Mouse (Mus musculus): Measurements from ENCODE around the gene Galnt2. TPM values are rescaled to one million over a fixed set of nuclear protein-coding genes. Genes with fewer than 3 reads are reported as not detected.

Gene Galnt2
- polyA plus RNA-seq, 2 experiments: 37.8 to 66.9 TPM

DNA sequence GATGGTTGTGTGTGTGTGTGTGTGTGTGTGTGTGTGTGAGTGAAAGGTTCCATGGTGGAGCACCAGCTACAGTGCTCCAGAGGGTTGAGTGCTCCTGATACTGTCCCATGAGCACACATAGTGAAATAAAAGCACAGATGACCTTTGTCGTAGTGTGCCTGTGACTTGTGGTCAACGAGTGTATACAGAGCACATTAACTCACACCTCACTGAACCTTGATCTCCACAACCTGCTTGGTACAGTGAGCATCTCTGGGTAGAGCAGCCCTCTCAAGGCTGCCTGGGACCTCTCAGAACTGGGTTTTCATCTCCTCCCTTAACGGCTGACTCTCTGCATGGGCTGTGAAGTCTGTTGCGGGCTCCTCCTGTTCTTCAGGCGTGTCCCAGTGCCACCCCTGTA, 60.5 kb downstream of the Galnt2 start:
- 91% methylated on average over 5 of the region's 5 CpGs for WGBS
- H3K4me3 ChIP-seq (replicated peaks; ENCODE audit: low read length): no peak overlapping the region
- no peaks in the 10 kb centered on the region for H3K27me3 ChIP-seq (ENCODE audit: control insufficient read depth, insufficient read depth, low read length)
- no peak overlapping the region for H3K9ac ChIP-seq (ENCODE audit: low read depth, low read length, severe bottlenecking)
- peaks cover 16% of the 10 kb centered on the region for H3K4me1 ChIP-seq (ENCODE audit: control insufficient read depth, insufficient read depth, low read length)
- H3K27ac ChIP-seq (replicated peaks; ENCODE audit: low read depth, low read length): no peak overlapping the region
- no peak for TF ChIP-seq POLR2A (IDR thresholded peaks at IDR 0.05; ENCODE audit: borderline replicate concordance, extremely low read depth, insufficient read depth, insufficient read length)
- no peak overlapping the region for H3K4me2 ChIP-seq (replicated peaks; ENCODE audit: low read depth, low read length, severe bottlenecking)
- DNase-seq (ENCODE audit: low spot score) (no peak), ATAC-seq (ENCODE audit: low FRiP score, low read depth) (no peak)
- no peaks in the 10 kb centered on the region for H3K9me3 ChIP-seq (ENCODE audit: control insufficient read depth, low read length)
- H3K36me3 ChIP-seq (ENCODE audit: control insufficient read depth, insufficient read depth, low read length): peaks cover 8% of the 10 kb centered on the region; the same call in 1 of the 2 replicates

DNA sequence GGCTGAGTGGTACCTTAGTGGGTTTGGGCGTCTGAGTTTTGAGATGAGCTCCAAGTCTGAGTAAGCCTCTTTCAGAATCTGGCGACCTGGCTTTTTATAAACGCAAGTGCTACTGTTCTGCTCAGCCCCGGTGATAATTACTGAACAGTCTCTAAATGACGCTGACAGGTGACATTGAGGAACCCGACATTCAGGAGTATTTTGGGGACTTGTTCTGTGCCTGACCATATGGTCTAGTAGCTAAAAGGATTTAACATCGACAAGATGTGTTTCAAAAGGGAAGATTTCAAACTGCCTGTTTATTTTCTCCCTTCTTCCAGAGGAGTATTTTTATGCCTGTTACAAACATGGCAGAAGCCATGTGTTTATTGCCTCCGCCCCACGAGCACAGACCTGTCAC, 61.8 kb downstream of the Galnt2 start:
- WGBS: 68% methylated on average over 9 of the region's 9 CpGs
- no peak for DNase-seq (ENCODE audit: low spot score)
- no peak for ATAC-seq (ENCODE audit: low FRiP score, low read depth)
- no peak for TF ChIP-seq POLR2A (IDR thresholded peaks at IDR 0.05; ENCODE audit: borderline replicate concordance, extremely low read depth, insufficient read depth, insufficient read length)
- Histone ChIP-seq H3K27me3 (ENCODE audit: control insufficient read depth, insufficient read depth, low read length) (no peaks in the 10 kb centered on the region), H3K9ac (ENCODE audit: low read depth, low read length, severe bottlenecking) (no peak overlapping the region), H3K4me1 (ENCODE audit: control insufficient read depth, insufficient read depth, low read length) (peaks cover 16% of the 10 kb centered on the region), H3K4me2 (replicated peaks; ENCODE audit: low read depth, low read length, severe bottlenecking) (no peak overlapping the region), H3K4me3 (replicated peaks; ENCODE audit: low read length) (no peak overlapping the region), H3K27ac (replicated peaks; ENCODE audit: low read depth, low read length) (no peak overlapping the region), H3K36me3 (ENCODE audit: control insufficient read depth, insufficient read depth, low read length) (peaks cover 9% of the 10 kb centered on the region; the same call in 1 of the 2 replicates), H3K9me3 (ENCODE audit: control insufficient read depth, low read length) (no peaks in the 10 kb centered on the region)

DNA sequence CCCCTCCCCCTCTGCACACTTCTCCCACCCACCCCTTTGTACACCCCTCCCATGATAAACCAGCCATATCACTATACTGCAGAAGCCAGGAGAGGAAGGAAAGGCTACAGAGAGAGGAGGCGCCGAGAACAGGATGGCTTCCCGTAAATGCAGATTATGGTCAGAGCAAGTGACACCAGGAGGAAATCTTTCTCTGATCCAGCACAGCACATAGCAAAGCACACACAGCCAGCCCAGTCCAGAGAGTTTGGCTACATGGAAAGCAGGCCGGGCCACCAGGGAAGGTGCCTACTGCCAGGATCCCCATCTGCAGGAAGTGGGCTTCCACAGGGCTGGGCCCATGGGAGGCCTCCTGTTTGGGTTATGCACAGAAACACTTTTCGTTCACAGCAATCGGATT, 63.2 kb downstream of the Galnt2 start:
- no peaks in the 10 kb centered on the region for H3K9me3 ChIP-seq (ENCODE audit: control insufficient read depth, low read length)
- no peak overlapping the region for H3K27ac ChIP-seq (replicated peaks; ENCODE audit: low read depth, low read length)
- DNase-seq (ENCODE audit: low spot score) (no peak), ATAC-seq (ENCODE audit: low FRiP score, low read depth) (no peak)
- H3K4me3 ChIP-seq (replicated peaks; ENCODE audit: low read length): no peak overlapping the region
- no peak for TF ChIP-seq POLR2A (IDR thresholded peaks at IDR 0.05; ENCODE audit: borderline replicate concordance, extremely low read depth, insufficient read depth, insufficient read length)
- peaks cover 9% of the 10 kb centered on the region; the same call in 1 of the 2 replicates for H3K36me3 ChIP-seq (ENCODE audit: control insufficient read depth, insufficient read depth, low read length)
- no peaks in the 10 kb centered on the region for H3K27me3 ChIP-seq (ENCODE audit: control insufficient read depth, insufficient read depth, low read length)
- H3K4me1 ChIP-seq (ENCODE audit: control insufficient read depth, insufficient read depth, low read length): peaks cover 16% of the 10 kb centered on the region
- H3K9ac ChIP-seq (ENCODE audit: low read depth, low read length, severe bottlenecking): no peak overlapping the region; the same call in 1 of the 2 replicates
- WGBS: 41% methylated on average over 6 of the region's 6 CpGs
- no peak overlapping the region; the same call in 1 of the 2 replicates for H3K4me2 ChIP-seq (replicated peaks; ENCODE audit: low read depth, low read length, severe bottlenecking)

DNA sequence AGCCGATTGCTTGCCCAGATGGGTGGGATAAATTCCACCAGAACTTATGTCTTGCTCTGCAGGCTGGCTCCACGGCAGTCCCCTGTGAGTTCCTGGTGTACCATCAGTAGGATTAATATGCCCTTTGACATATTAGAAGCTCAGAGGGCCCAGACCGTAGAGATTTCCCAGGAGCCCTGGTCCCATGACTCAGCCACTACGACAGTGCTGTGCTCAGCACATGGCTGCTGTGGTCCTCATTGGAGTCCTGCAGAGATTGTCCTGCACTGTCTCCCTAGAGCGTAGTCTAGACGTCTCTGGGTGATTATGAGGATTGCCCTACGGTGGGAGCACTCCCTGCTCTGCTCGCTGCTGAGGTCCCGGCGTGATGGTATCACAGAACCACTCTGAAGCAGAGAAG, 63.7 kb downstream of the Galnt2 start:
- H3K27me3 ChIP-seq (ENCODE audit: control insufficient read depth, insufficient read depth, low read length): no peaks in the 10 kb centered on the region
- WGBS: 50% methylated on average over 10 of the region's 10 CpGs
- no peak for ATAC-seq (ENCODE audit: low FRiP score, low read depth)
- no peaks in the 10 kb centered on the region for H3K9me3 ChIP-seq (ENCODE audit: control insufficient read depth, low read length)
- DNase-seq (ENCODE audit: low spot score): no peak
- peaks cover 9% of the 10 kb centered on the region; the same call in 1 of the 2 replicates for H3K36me3 ChIP-seq (ENCODE audit: control insufficient read depth, insufficient read depth, low read length)
- TF ChIP-seq POLR2A (IDR thresholded peaks at IDR 0.05; ENCODE audit: borderline replicate concordance, extremely low read depth, insufficient read depth, insufficient read length): no peak
- peaks cover 16% of the 10 kb centered on the region for H3K4me1 ChIP-seq (ENCODE audit: control insufficient read depth, insufficient read depth, low read length)
- H3K4me2 ChIP-seq (replicated peaks; ENCODE audit: low read depth, low read length, severe bottlenecking): no peak overlapping the region; the same call in 1 of the 2 replicates
- H3K4me3 ChIP-seq (replicated peaks; ENCODE audit: low read length): no peak overlapping the region
- H3K27ac ChIP-seq (replicated peaks; ENCODE audit: low read depth, low read length): no peak overlapping the region
- H3K9ac ChIP-seq (ENCODE audit: low read depth, low read length, severe bottlenecking): no peak overlapping the region; the same call in 1 of the 2 replicates

DNA sequence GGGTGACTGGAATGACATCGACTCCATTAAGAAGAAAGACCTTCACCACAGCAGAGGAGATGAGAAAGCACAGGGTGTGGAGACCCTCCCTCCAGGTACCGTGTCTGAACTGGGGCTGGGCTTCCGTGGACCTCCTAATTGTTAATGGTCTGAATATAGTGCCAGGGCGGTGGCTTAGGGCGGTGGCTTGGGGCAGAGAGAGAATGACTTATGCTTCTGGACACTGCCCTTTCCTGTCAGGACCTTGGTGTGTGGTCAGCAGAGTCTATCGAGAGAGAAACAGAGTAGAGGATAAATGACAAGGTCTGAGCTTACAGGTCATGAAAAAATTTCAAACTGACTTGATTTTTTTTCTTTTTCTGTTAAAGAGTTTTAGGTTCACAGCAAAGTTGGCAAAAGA, 64.2 kb downstream of the Galnt2 start:
- no peak overlapping the region for H3K4me2 ChIP-seq (replicated peaks; ENCODE audit: low read depth, low read length, severe bottlenecking)
- no peak overlapping the region for H3K27ac ChIP-seq (replicated peaks; ENCODE audit: low read depth, low read length)
- H3K4me1 ChIP-seq (ENCODE audit: control insufficient read depth, insufficient read depth, low read length): peaks cover 16% of the 10 kb centered on the region
- H3K9me3 ChIP-seq (ENCODE audit: control insufficient read depth, low read length): no peaks in the 10 kb centered on the region
- peaks cover 9% of the 10 kb centered on the region; the same call in 1 of the 2 replicates for H3K36me3 ChIP-seq (ENCODE audit: control insufficient read depth, insufficient read depth, low read length)
- DNase-seq (ENCODE audit: low spot score): no peak
- no peak for TF ChIP-seq POLR2A (IDR thresholded peaks at IDR 0.05; ENCODE audit: borderline replicate concordance, extremely low read depth, insufficient read depth, insufficient read length)
- no peak overlapping the region for H3K9ac ChIP-seq (ENCODE audit: low read depth, low read length, severe bottlenecking)
- no peak for ATAC-seq (ENCODE audit: low FRiP score, low read depth)
- H3K27me3 ChIP-seq (ENCODE audit: control insufficient read depth, insufficient read depth, low read length): no peaks in the 10 kb centered on the region
- no peak overlapping the region for H3K4me3 ChIP-seq (replicated peaks; ENCODE audit: low read length)
- WGBS: 86% methylated on average over 6 of the region's 6 CpGs

DNA sequence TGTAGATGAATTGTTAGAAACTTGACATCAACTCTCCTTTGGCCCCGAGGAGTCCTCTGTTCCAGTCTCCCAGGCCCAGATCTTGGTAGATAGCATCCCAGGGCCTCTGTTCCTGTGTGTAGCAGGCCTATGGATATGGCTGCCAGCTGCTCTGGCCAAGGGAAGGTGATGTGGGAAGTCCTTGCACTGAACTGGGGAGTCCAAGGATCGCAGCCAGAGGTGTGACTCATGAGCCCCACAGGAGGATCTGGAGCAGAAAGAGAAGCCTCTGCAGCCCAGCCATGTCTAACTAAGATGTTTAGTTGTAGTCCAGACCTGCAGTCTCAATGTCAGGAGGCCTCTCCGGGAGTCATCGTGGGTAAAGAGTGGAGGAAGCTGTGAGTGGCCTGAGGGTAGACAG, 70.3 kb downstream of the Galnt2 start:
- H3K4me1 ChIP-seq (ENCODE audit: control insufficient read depth, insufficient read depth, low read length): no peaks in the 10 kb centered on the region; the same call in 1 of the 2 replicates
- ATAC-seq (ENCODE audit: low FRiP score, low read depth): no peak

More for the DNA sequence above, 70.3 kb downstream of the Galnt2 start:
- no peak overlapping the region for H3K9ac ChIP-seq (ENCODE audit: low read depth, low read length, severe bottlenecking)
- TF ChIP-seq POLR2A (IDR thresholded peaks at IDR 0.05; ENCODE audit: borderline replicate concordance, extremely low read depth, insufficient read depth, insufficient read length): no peak
- no peaks in the 10 kb centered on the region for H3K9me3 ChIP-seq (ENCODE audit: control insufficient read depth, low read length)
- no peak overlapping the region for H3K27ac ChIP-seq (replicated peaks; ENCODE audit: low read depth, low read length)
- H3K4me2 ChIP-seq (replicated peaks; ENCODE audit: low read depth, low read length, severe bottlenecking): no peak overlapping the region
- peaks cover 9% of the 10 kb centered on the region for H3K36me3 ChIP-seq (ENCODE audit: control insufficient read depth, insufficient read depth, low read length)
- no peak overlapping the region for H3K4me3 ChIP-seq (replicated peaks; ENCODE audit: low read length)
- WGBS: 79% methylated on average over 4 of the region's 4 CpGs
- DNase-seq (ENCODE audit: low spot score): no peak
- H3K27me3 ChIP-seq (ENCODE audit: control insufficient read depth, insufficient read depth, low read length): no peaks in the 10 kb centered on the region
